Mouse (Mus musculus): ENCODE results near the gene Rwdd3. TPM values are rescaled to one million over a fixed set of nuclear protein-coding genes. Genes with fewer than 3 reads are reported as not detected.

Rwdd3 gene
- polyA plus RNA-seq, 1 experiment from 2014 or later, result 5.5 TPM

- no peaks in the 10 kb centered on the region for H3K9me3 ChIP-seq (replicated peaks; ENCODE audit: control insufficient read depth, low read length)
- H3K27me3 ChIP-seq (ENCODE audit: control insufficient read depth, insufficient read depth, low read length), result no peaks in the 10 kb centered on the region
- WGBS, result 54% methylated on average over 7 of the region's 7 CpGs
- DNase-seq (ENCODE audit: low spot score), result no peak
- H3K4me3 ChIP-seq (ENCODE audit: low read depth, low read length), result no peak overlapping the region
- no peak overlapping the region for H3K9ac ChIP-seq (replicated peaks; ENCODE audit: low read length)
- H3K36me3 ChIP-seq (replicated peaks; ENCODE audit: control insufficient read depth, insufficient read depth, low read depth, low read length), result no peaks in the 10 kb centered on the region; the same call in 1 of the 2 replicates
- H3K27ac ChIP-seq (replicated peaks; ENCODE audit: low read depth, low read length), result no peak overlapping the region
- H3K4me1 ChIP-seq (ENCODE audit: control insufficient read depth, insufficient read depth, low read length), result no peaks in the 10 kb centered on the region
- 0 out of 2 replicates have a peak, but pooled peaks have one; percentile 29 for ATAC-seq (replicated peaks; ENCODE audit: insufficient number of reproducible peaks, low FRiP score, low TSS enrichment, low read depth)
- no peak overlapping the region; the same call in 1 of the 2 replicates for H3K4me2 ChIP-seq (ENCODE audit: low read depth, low read length)
Observed at GRCm38 (mm10) chr3:121170631-121171030, 864 bp downstream of the Rwdd3 start.

- Histone ChIP-seq H3K4me2 (ENCODE audit: low read depth, low read length) (no peak overlapping the region), H3K36me3 (replicated peaks; ENCODE audit: control insufficient read depth, insufficient read depth, low read depth, low read length) (no peaks in the 10 kb centered on the region; the same call in 1 of the 2 replicates), H3K27ac (replicated peaks; ENCODE audit: low read depth, low read length) (no peak overlapping the region), H3K9me3 (replicated peaks; ENCODE audit: control insufficient read depth, low read length) (no peaks in the 10 kb centered on the region), H3K4me1 (ENCODE audit: control insufficient read depth, insufficient read depth, low read length) (no peaks in the 10 kb centered on the region), H3K4me3 (ENCODE audit: low read depth, low read length) (no peak overlapping the region), H3K9ac (replicated peaks; ENCODE audit: low read length) (no peak overlapping the region), H3K27me3 (ENCODE audit: control insufficient read depth, insufficient read depth, low read length) (no peaks in the 10 kb centered on the region)
- ATAC-seq (replicated peaks; ENCODE audit: insufficient number of reproducible peaks, low FRiP score, low TSS enrichment, low read depth), result no peak
- no peak for DNase-seq (ENCODE audit: low spot score)
- WGBS, result 75% methylated on average over 15 of the region's 15 CpGs
Observed at GRCm38 (mm10) chr3:121169092-121169942, 2.2 kb downstream of the Rwdd3 start.

GRCm38 (mm10) chr3:121168581-121168980 lies 2.9 kb downstream of the Rwdd3 start:
- DNase-seq (ENCODE audit: low spot score) (no peak), ATAC-seq (replicated peaks; ENCODE audit: insufficient number of reproducible peaks, low FRiP score, low TSS enrichment, low read depth) (no peak)
- H3K4me1 ChIP-seq (ENCODE audit: control insufficient read depth, insufficient read depth, low read length), result no peaks in the 10 kb centered on the region
- WGBS, result 96% methylated on average over 8 of the region's 8 CpGs
- H3K4me2 ChIP-seq (ENCODE audit: low read depth, low read length), result no peak overlapping the region
- no peak overlapping the region for H3K27ac ChIP-seq (replicated peaks; ENCODE audit: low read depth, low read length)
- H3K9ac ChIP-seq (replicated peaks; ENCODE audit: low read length), result no peak overlapping the region
- no peaks in the 10 kb centered on the region for H3K27me3 ChIP-seq (ENCODE audit: control insufficient read depth, insufficient read depth, low read length)
- H3K9me3 ChIP-seq (replicated peaks; ENCODE audit: control insufficient read depth, low read length), result no peaks in the 10 kb centered on the region
- H3K36me3 ChIP-seq (replicated peaks; ENCODE audit: control insufficient read depth, insufficient read depth, low read depth, low read length), result no peaks in the 10 kb centered on the region; the same call in 1 of the 2 replicates
- no peak overlapping the region for H3K4me3 ChIP-seq (ENCODE audit: low read depth, low read length)

- Histone ChIP-seq H3K4me3 (ENCODE audit: low read depth, low read length) (no peak overlapping the region), H3K4me1 (ENCODE audit: control insufficient read depth, insufficient read depth, low read length) (no peaks in the 10 kb centered on the region), H3K9ac (replicated peaks; ENCODE audit: low read length) (no peak overlapping the region), H3K27ac (replicated peaks; ENCODE audit: low read depth, low read length) (no peak overlapping the region), H3K9me3 (replicated peaks; ENCODE audit: control insufficient read depth, low read length) (no peaks in the 10 kb centered on the region), H3K27me3 (ENCODE audit: control insufficient read depth, insufficient read depth, low read length) (no peaks in the 10 kb centered on the region), H3K4me2 (ENCODE audit: low read depth, low read length) (no peak overlapping the region), H3K36me3 (replicated peaks; ENCODE audit: control insufficient read depth, insufficient read depth, low read depth, low read length) (no peaks in the 10 kb centered on the region; the same call in 1 of the 2 replicates)
- DNase-seq (ENCODE audit: low spot score) (peak; percentile 70), ATAC-seq (replicated peaks; ENCODE audit: insufficient number of reproducible peaks, low FRiP score, low TSS enrichment, low read depth) (no peak; the same call in 1 of the 2 replicates)
- WGBS, result 45% methylated on average over 7 of the region's 7 CpGs
Observed at GRCm38 (mm10) chr3:121163271-121163819, 8.2 kb downstream of the Rwdd3 start.

GRCm38 (mm10) chr3:121161661-121162060 lies 9.8 kb downstream of the Rwdd3 start:
- ATAC-seq (replicated peaks; ENCODE audit: insufficient number of reproducible peaks, low FRiP score, low TSS enrichment, low read depth), result no peak
- H3K27ac ChIP-seq (replicated peaks; ENCODE audit: low read depth, low read length), result no peak overlapping the region
- no peak for DNase-seq (ENCODE audit: low spot score)
- no peak overlapping the region for H3K4me2 ChIP-seq (ENCODE audit: low read depth, low read length)
- H3K9me3 ChIP-seq (replicated peaks; ENCODE audit: control insufficient read depth, low read length), result no peaks in the 10 kb centered on the region
- no peaks in the 10 kb centered on the region for H3K4me1 ChIP-seq (ENCODE audit: control insufficient read depth, insufficient read depth, low read length)
- no peak overlapping the region for H3K4me3 ChIP-seq (ENCODE audit: low read depth, low read length)
- H3K9ac ChIP-seq (replicated peaks; ENCODE audit: low read length), result no peak overlapping the region
- WGBS, result 44% methylated on average over 2 of the region's 2 CpGs
- H3K27me3 ChIP-seq (ENCODE audit: control insufficient read depth, insufficient read depth, low read length), result no peaks in the 10 kb centered on the region
- H3K36me3 ChIP-seq (replicated peaks; ENCODE audit: control insufficient read depth, insufficient read depth, low read depth, low read length), result no peaks in the 10 kb centered on the region

- no peak for ATAC-seq (replicated peaks; ENCODE audit: insufficient number of reproducible peaks, low FRiP score, low TSS enrichment, low read depth)
- Histone ChIP-seq H3K4me3 (ENCODE audit: low read depth, low read length) (no peak overlapping the region), H3K9me3 (replicated peaks; ENCODE audit: control insufficient read depth, low read length) (no peaks in the 10 kb centered on the region), H3K27me3 (ENCODE audit: control insufficient read depth, insufficient read depth, low read length) (no peaks in the 10 kb centered on the region), H3K4me2 (ENCODE audit: low read depth, low read length) (no peak overlapping the region), H3K36me3 (replicated peaks; ENCODE audit: control insufficient read depth, insufficient read depth, low read depth, low read length) (no peaks in the 10 kb centered on the region), H3K9ac (replicated peaks; ENCODE audit: low read length) (no peak overlapping the region), H3K4me1 (ENCODE audit: control insufficient read depth, insufficient read depth, low read length) (no peaks in the 10 kb centered on the region), H3K27ac (replicated peaks; ENCODE audit: low read depth, low read length) (no peak overlapping the region)
- DNase-seq (ENCODE audit: low spot score), result no peak
- 67% methylated on average over 4 of the region's 4 CpGs for WGBS
Observed at GRCm38 (mm10) chr3:121160424-121160823, 11.1 kb downstream of the Rwdd3 start.

GRCm38 (mm10) chr3:121159566-121159965 lies 11.9 kb downstream of the Rwdd3 start:
- Histone ChIP-seq H3K9me3 (replicated peaks; ENCODE audit: control insufficient read depth, low read length) (no peaks in the 10 kb centered on the region), H3K36me3 (replicated peaks; ENCODE audit: control insufficient read depth, insufficient read depth, low read depth, low read length) (no peaks in the 10 kb centered on the region), H3K4me3 (ENCODE audit: low read depth, low read length) (no peak overlapping the region), H3K27ac (replicated peaks; ENCODE audit: low read depth, low read length) (no peak overlapping the region), H3K9ac (replicated peaks; ENCODE audit: low read length) (no peak overlapping the region), H3K27me3 (ENCODE audit: control insufficient read depth, insufficient read depth, low read length) (no peaks in the 10 kb centered on the region), H3K4me2 (ENCODE audit: low read depth, low read length) (no peak overlapping the region), H3K4me1 (ENCODE audit: control insufficient read depth, insufficient read depth, low read length) (no peaks in the 10 kb centered on the region)
- DNase-seq (ENCODE audit: low spot score) (no peak), ATAC-seq (replicated peaks; ENCODE audit: insufficient number of reproducible peaks, low FRiP score, low TSS enrichment, low read depth) (no peak)
- WGBS, result 71% methylated on average over 10 of the region's 10 CpGs

- H3K27ac ChIP-seq (replicated peaks; ENCODE audit: low read depth, low read length), result no peak overlapping the region
- H3K36me3 ChIP-seq (replicated peaks; ENCODE audit: control insufficient read depth, insufficient read depth, low read depth, low read length), result no peaks in the 10 kb centered on the region
- no peak for ATAC-seq (replicated peaks; ENCODE audit: insufficient number of reproducible peaks, low FRiP score, low TSS enrichment, low read depth)
- no peaks in the 10 kb centered on the region for H3K9me3 ChIP-seq (replicated peaks; ENCODE audit: control insufficient read depth, low read length)
- no peak overlapping the region for H3K9ac ChIP-seq (replicated peaks; ENCODE audit: low read length)
- no peak overlapping the region for H3K4me2 ChIP-seq (ENCODE audit: low read depth, low read length)
- DNase-seq (ENCODE audit: low spot score), result no peak
- 92% methylated on average over 16 of the region's 16 CpGs for WGBS
- no peaks in the 10 kb centered on the region for H3K27me3 ChIP-seq (ENCODE audit: control insufficient read depth, insufficient read depth, low read length)
- H3K4me1 ChIP-seq (ENCODE audit: control insufficient read depth, insufficient read depth, low read length), result no peaks in the 10 kb centered on the region
- no peak overlapping the region for H3K4me3 ChIP-seq (ENCODE audit: low read depth, low read length)
Observed at GRCm38 (mm10) chr3:121158901-121159351, 12.6 kb downstream of the Rwdd3 start.

Data from embryonic facial prominence, embryonic 11.5 days (tissue).